Mouse (Mus musculus) heart, postnatal 0 days (tissue): ENCODE data around the gene Pole. TPM values are rescaled to one million over a fixed set of nuclear protein-coding genes. Genes with fewer than 3 reads are reported as not detected.
A peak's percentile ranks its signal among the peaks of the same experiment; 100 is the strongest.

Source experiments
- ATAC-seq: fragments of 200-750 bp; cut with Nextera tagmentation; 2 replicates; pipeline ENCODE4 v1.8.0; 2017; ENCODE audit warnings: low read depth, moderate number of reproducible peaks, moderate library complexity; ENCODE audit not compliant: insufficient read depth
- DNase-seq: peaks from one replicate; pipeline ENCODE4 v3.0.0-alpha.2; 2016; ENCODE audit warnings: low spot score
- H3K27ac ChIP-seq: fragments of 300-500 bp; sonication (generic); 2 replicates; pipeline ENCODE4 v1.5.1; 2014; ENCODE audit warnings: low read depth, mild to moderate bottlenecking
- H3K27me3 ChIP-seq: fragments of 300-500 bp; sonication (generic); 2 replicates; pipeline ENCODE4 v1.6.1; 2014; ENCODE audit warnings: low read length, mixed read lengths; ENCODE audit not compliant: control insufficient read depth, insufficient read depth
- H3K36me3 ChIP-seq: fragments of 300-500 bp; sonication (generic); replicated peaks from 2 replicates; pipeline ENCODE4 v1.6.1; 2014; ENCODE audit warnings: low read length, mixed read lengths; ENCODE audit not compliant: control insufficient read depth, insufficient read depth
- H3K4me1 ChIP-seq: fragments of 300-500 bp; sonication (generic); 2 replicates; pipeline ENCODE4 v1.6.1; 2014; ENCODE audit warnings: antibody characterized with exemption; ENCODE audit not compliant: control insufficient read depth, insufficient read depth
- H3K4me2 ChIP-seq: fragments of 300-500 bp; sonication (generic); 2 replicates; pipeline ENCODE4 v1.6.1; 2014; ENCODE audit warnings: low read depth, mild to moderate bottlenecking, low read length, moderate library complexity
- H3K4me3 ChIP-seq: fragments of 300-500 bp; sonication (generic); 2 replicates; pipeline ENCODE4 v1.5.1; 2014; ENCODE audit warnings: low read depth, low read length
- H3K9ac ChIP-seq: fragments of 300-500 bp; sonication (generic); replicated peaks from 2 replicates; pipeline ENCODE4 v1.6.1; 2014; ENCODE audit warnings: low read depth, low read length, mixed read lengths
- H3K9me3 ChIP-seq: fragments of 300-500 bp; sonication (generic); replicated peaks from 2 replicates; pipeline ENCODE4 v1.6.1; 2016; ENCODE audit warnings: low read length; ENCODE audit not compliant: control insufficient read depth
- CTCF ChIP-seq: IDR thresholded peaks from 2 replicates; pipeline ENCODE4 v1.5.1; 2016; ENCODE audit warnings: antibody characterized with exemption, control low read depth, low read depth
- EP300 ChIP-seq: IDR thresholded peaks from 2 replicates; pipeline ENCODE4 v1.6.1; 2016; ENCODE audit warnings: antibody characterized with exemption, low read depth
- WGBS: fragments of 180-500 bp; shearing (Covaris S2); extraction: QIAGEN DNeasy Blood & Tissue Kit; methylation state at CpG from one replicate; pipeline ENCODE4 v1.1.7; 2014; 5-methylcytosine and 5-hydroxymethylcytosine counted together
- polyA plus RNA-seq: library from polyadenylated mRNA; unstranded; fragments of >200 nt; fragmentation: Nextera tagmentation; extraction: Ambion mirVana; gene quantifications from 2 replicates; pipeline ENCODE4 v1.2.1, GENCODE M21; 2015
- total RNA-seq: library from RNA; depleted of rRNA; stranded (reverse); fragments of >200 nt; gene quantifications from 2 replicates; pipeline ENCODE4 v1.2.3, GENCODE M21; 2014; ENCODE audit warnings: low replicate concordance; rRNA removed

Pole gene
- 12.8 and 13.8 TPM in 2 replicates for total RNA-seq
- 3.6 and 4.8 TPM in 2 replicates for polyA plus RNA-seq

DNA sequence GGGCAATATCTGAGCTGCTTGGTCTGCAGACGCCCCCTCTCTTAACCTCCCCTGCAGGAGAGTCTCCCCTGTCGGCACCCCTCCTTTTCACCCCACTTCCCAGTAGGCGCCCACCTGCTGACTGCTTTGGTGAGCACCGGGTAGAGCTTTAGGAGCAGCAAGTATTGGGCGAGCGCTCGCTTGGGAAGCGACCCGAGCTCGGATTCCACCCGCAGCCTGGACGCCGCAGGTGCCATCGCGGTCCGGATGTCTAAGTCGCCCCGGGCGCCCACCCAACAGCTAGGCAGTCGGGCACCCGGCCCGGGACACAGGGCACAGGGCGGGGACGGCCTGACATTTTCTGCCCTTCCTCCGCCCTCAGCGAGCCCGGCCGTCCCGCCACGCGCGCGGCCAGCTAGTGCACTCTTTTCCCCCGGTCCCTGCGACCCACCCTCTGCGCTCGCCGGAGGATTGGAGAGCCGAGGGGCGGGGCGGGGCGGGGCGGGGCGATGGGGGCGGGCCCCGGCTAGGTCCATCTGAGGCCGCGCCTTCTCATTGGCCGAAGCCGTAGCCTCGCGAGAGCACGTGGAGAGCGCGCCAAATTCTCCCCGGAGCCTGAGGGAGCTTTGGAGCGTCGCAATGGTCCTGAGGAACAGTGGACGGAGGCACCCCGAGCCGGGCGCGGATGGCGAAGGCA is at the start of gene Pole, which contains the start of gene Pxmp2:
Gene Pole, plus strand, starts transcription at position 537 of the 676 bp plus-strand sequence.
Gene Pxmp2, minus strand, starts transcription at position 417 of the 676 bp plus-strand sequence.
- Histone ChIP-seq H3K36me3 (peaks cover 13% of the 10 kb centered on the region), H3K27me3 (no peaks in the 10 kb centered on the region), H3K4me3 (peak within 1 kb of the TSS; percentile 71), H3K9ac (peak within 1 kb of the TSS; percentile 77), H3K4me2 (peak within 1 kb of the TSS; percentile 79), H3K27ac (peak within 1 kb of the TSS; percentile 81), H3K9me3 (no peaks in the 10 kb centered on the region), H3K4me1 (peaks cover 9% of the 10 kb centered on the region)
- ATAC-seq (peak; percentile 98), DNase-seq (peak; percentile 95)
- TF ChIP-seq EP300 (no peak), CTCF (no peak)
- WGBS = 0% methylated on average over 61 of the region's 64 CpGs

DNA sequence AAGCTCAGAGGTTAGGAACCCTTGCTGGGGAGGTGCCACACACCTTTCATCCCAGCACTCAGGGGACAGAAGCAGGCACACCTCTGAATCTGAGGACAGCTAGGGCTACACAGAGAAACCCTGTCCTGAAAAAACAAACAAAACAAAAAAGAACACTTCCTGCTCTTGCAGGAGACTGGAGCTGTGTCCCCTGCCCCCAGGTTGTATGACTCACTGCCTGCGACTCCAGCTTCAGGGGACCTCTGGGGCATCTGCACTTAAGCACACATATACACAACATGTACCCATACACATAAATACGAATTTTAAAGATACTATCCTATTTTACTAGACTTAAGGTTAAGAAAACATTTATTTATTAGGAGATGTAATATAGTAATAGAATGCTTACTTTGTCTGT is 42.0 kb upstream of the Pole start:
- Histone ChIP-seq H3K4me1 (no peaks in the 10 kb centered on the region), H3K4me2 (no peak overlapping the region), H3K27me3 (no peaks in the 10 kb centered on the region), H3K4me3 (no peak overlapping the region), H3K27ac (no peak overlapping the region), H3K9ac (no peak overlapping the region), H3K36me3 (peaks cover 70% of the 10 kb centered on the region), H3K9me3 (no peaks in the 10 kb centered on the region)
- 60% methylated on average over 2 of the region's 2 CpGs for WGBS
- no peak for DNase-seq
- TF ChIP-seq CTCF (no peak), EP300 (no peak)
- no peak for ATAC-seq

DNA sequence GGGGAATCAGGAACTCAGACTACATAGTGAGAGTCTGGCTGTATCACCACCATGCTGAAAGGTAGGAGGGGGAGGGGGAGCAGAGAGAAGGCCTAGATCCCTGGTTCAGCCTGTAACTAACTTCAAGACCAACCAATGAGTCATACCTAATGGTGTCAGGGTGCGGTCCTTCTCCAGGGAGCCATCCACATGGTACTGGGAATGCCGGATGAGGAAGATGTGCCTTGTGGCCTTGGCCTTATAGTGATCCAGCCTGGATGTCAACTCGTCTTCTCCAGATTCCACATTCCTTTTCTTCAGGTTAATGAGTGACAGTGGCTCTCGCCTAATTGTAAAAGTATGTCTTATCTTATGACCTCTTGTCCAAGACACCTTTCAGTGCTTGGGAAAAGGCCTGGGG is 19.2 kb upstream of the Pole start:
- DNase-seq (no peak), ATAC-seq (no peak)
- Histone ChIP-seq H3K36me3 (peaks cover 29% of the 10 kb centered on the region), H3K4me2 (no peak overlapping the region), H3K4me3 (no peak overlapping the region), H3K9ac (no peak overlapping the region), H3K9me3 (no peaks in the 10 kb centered on the region), H3K27ac (no peak overlapping the region), H3K4me1 (peaks cover 7% of the 10 kb centered on the region; the same call in 1 of the 2 replicates), H3K27me3 (no peaks in the 10 kb centered on the region)
- 75% methylated on average over 4 of the region's 4 CpGs for WGBS
- TF ChIP-seq CTCF = no peak
- TF ChIP-seq EP300 = no peak

DNA sequence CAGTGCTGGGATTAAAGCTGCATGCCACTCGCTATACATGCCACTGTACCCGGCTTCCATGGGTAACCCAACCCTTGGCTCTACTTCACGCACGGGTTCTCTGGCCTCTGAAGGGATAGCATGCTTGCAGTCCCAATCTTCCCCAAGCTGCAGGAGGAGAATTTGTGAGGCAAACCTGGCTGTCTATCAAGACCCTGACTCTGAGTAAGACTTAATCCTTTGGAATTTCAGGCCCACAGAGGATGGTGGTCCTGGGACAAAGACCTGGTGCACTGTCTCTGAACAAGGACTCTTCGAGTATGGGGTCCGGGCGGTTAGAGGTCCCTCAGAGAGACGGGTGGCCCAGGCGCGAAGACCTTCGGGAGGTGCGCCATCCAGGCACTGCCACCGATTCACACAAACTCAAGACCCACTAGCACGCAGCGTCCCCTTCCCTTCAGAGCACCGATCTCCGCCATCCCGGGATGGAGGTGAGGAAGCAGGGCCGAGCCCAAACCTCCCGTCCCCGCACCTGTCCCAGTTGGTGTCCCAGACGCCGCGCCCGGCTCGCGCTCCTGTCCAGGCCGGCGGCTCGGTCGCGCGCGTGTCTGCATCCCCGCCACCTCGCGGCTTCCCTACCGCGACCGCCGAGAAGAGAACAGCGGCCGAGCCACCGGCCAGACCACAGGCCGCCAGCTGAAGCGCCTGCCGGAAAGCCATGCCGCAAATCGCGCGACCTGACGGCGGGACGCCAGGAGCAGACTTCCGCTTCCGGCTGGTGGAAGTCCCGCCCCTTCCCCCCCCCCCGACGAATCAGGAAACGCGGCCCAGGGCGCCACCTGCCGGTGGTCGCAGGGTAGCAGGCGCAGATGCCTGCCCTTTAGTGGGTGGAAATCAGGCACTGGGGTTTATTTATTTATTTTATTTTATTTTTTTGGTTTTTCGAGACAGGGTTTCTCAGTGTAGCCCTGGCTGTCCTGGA is 16.7 kb upstream of the Pole start, which contains the start of gene Pgam5:
Gene Pgam5, minus strand, starts transcription at position 773 of the 961 bp plus-strand sequence.
- Histone ChIP-seq H3K9me3 (no peaks in the 10 kb centered on the region), H3K4me2 (peak within 1 kb of the TSS; percentile 92), H3K27me3 (no peaks in the 10 kb centered on the region), H3K4me1 (peaks cover 7% of the 10 kb centered on the region; the same call in 1 of the 2 replicates), H3K36me3 (peaks cover 26% of the 10 kb centered on the region), H3K4me3 (peak within 1 kb of the TSS; percentile 92), H3K27ac (peak within 1 kb of the TSS; percentile 69), H3K9ac (peak within 1 kb of the TSS; percentile 92)
- under 1% methylated on average over 62 of the region's 66 CpGs for WGBS
- ATAC-seq (peak; percentile 94), DNase-seq (peak; percentile 75)
- TF ChIP-seq EP300 (no peak), CTCF (peak; percentile 85)

DNA sequence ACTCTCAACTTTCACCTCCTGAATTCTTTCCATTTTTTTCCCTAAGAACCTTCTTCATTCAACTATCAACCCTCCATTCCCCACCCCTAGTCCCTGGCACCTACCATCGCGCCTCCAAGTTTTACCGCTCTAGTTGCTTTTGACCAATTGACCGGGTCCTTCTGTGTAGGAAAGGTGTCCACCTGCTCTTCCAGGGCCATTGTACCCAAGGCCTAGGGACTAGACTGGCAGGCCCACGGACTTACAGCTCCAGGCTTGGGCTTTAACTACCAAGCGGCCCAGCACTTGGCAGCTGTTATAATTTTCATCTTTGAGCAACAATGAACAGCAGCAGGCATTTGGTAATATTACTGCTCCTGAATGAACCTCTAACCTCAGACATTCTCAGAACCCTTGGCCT is 15.9 kb upstream of the Pole start:
- no peak overlapping the region for H3K4me2 ChIP-seq
- ATAC-seq = no peak
- H3K4me3 ChIP-seq = no peak overlapping the region
- H3K4me1 ChIP-seq = peaks cover 7% of the 10 kb centered on the region; the same call in 1 of the 2 replicates
- no peak for DNase-seq
- H3K9me3 ChIP-seq = no peaks in the 10 kb centered on the region
- peaks cover 18% of the 10 kb centered on the region for H3K36me3 ChIP-seq
- H3K9ac ChIP-seq = no peak overlapping the region
- WGBS = 95% methylated on average over 6 of the region's 6 CpGs
- no peaks in the 10 kb centered on the region for H3K27me3 ChIP-seq
- H3K27ac ChIP-seq = no peak overlapping the region
- TF ChIP-seq EP300 (no peak), CTCF (no peak)
